Mouse (Mus musculus) liver, embryonic 14.5 days (tissue): ENCODE measurements around the gene Ralgapa2. TPM values are rescaled to one million over a fixed set of nuclear protein-coding genes. Genes with fewer than 3 reads are reported as not detected.

Experiments used
- ATAC-seq: fragments of 200-750 bp; cut with Nextera tagmentation; 2 replicates; pipeline ENCODE4 v1.8.0; 2017; ENCODE audit warnings: moderate number of reproducible peaks, mild to moderate bottlenecking, moderate library complexity; ENCODE audit not compliant: insufficient read depth
- DNase-seq, 3 experiments: peaks; one replicate each; pipeline ENCODE4 v3.0.0-alpha.2; 2012 to 2013; ENCODE audit warnings: low read depth in 3 of 3, low spot score in 3 of 3
- H3K27ac ChIP-seq: fragments of 300-500 bp; sonication (generic); 2 replicates; pipeline ENCODE4 v1.5.1; 2014; ENCODE audit warnings: moderate library complexity, mild to moderate bottlenecking, control low read depth, inconsistent platforms
- H3K27me3 ChIP-seq: fragments of 300-500 bp; sonication (generic); 2 replicates; pipeline ENCODE4 v1.6.1; 2014; ENCODE audit warnings: mild to moderate bottlenecking, low read length, moderate library complexity; ENCODE audit not compliant: control insufficient read depth, insufficient read depth
- H3K36me3 ChIP-seq: fragments of 300-500 bp; sonication (generic); replicated peaks from 2 replicates; pipeline ENCODE4 v1.6.1; 2014; ENCODE audit warnings: low read depth; ENCODE audit not compliant: control insufficient read depth, insufficient read depth
- H3K4me1 ChIP-seq, 2 experiments: fragments of 200-500 bp in 1 of 2; fragments of 300-500 bp in 1 of 2; sonication (generic) in 1 of 2; replicated peaks; 2 replicates each; pipeline ENCODE4 v1.6.1; 2012 to 2014; ENCODE audit warnings: antibody characterized with exemption in 1 of 2, inconsistent platforms in 1 of 2, low read length in 1 of 2; ENCODE audit not compliant: control insufficient read depth in 2 of 2, insufficient read depth in 2 of 2
- H3K4me2 ChIP-seq: fragments of 300-500 bp; sonication (generic); 2 replicates; pipeline ENCODE4 v1.6.1; 2014; ENCODE audit warnings: low read depth, mild to moderate bottlenecking, control low read depth, moderate library complexity
- H3K4me3 ChIP-seq, 2 experiments: fragments of 200-500 bp in 1 of 2; fragments of 300-500 bp in 1 of 2; sonication (generic) in 1 of 2; 2 replicates each; pipeline ENCODE4 v1.5.1; 2012 to 2014; ENCODE audit warnings: low read depth in 2 of 2, low read length in 2 of 2, mild to moderate bottlenecking in 2 of 2, control low read depth in 1 of 2, inconsistent platforms in 1 of 2, moderate library complexity in 1 of 2; ENCODE audit not compliant: insufficient read depth in 1 of 2
- H3K9ac ChIP-seq: fragments of 300-500 bp; sonication (generic); replicated peaks from 2 replicates; pipeline ENCODE4 v1.6.1; 2014; ENCODE audit warnings: mild to moderate bottlenecking, control low read depth, moderate library complexity
- H3K9me3 ChIP-seq: fragments of 300-500 bp; sonication (generic); 2 replicates; pipeline ENCODE4 v1.6.1; 2016; ENCODE audit warnings: low read length, mixed read lengths; ENCODE audit not compliant: control insufficient read depth
- CTCF ChIP-seq: IDR thresholded peaks from 2 replicates; pipeline ENCODE4 v1.5.1; 2016; ENCODE audit warnings: antibody characterized with exemption, low read depth, control low read depth
- EP300 ChIP-seq: IDR thresholded peaks from 2 replicates; pipeline ENCODE4 v1.6.1; 2016; ENCODE audit warnings: antibody characterized with exemption, low read depth
- WGBS: fragments of 180-500 bp; shearing (Covaris S2); extraction: QIAGEN DNeasy Blood & Tissue Kit; methylation state at CpG from one replicate; pipeline ENCODE4 v1.1.7; 2014; ENCODE audit not compliant: insufficient replicate concordance; 5-methylcytosine and 5-hydroxymethylcytosine counted together
- polyA plus RNA-seq, 2 experiments: library from polyadenylated mRNA; depleted of rRNA in 1 of 2; stranded (reverse) in 1 of 2; unstranded in 1 of 2; fragments of >200 nt; fragmentation: Nextera tagmentation in 1 of 2; extraction: Ambion mirVana in 1 of 2; gene quantifications; 2 replicates each; pipeline versions ENCODE4 v1.2.1 to v1.2.3; 2012 to 2014

Ralgapa2 gene
- polyA plus RNA-seq, 2 experiments = 2.1 to 3.6 TPM

DNA sequence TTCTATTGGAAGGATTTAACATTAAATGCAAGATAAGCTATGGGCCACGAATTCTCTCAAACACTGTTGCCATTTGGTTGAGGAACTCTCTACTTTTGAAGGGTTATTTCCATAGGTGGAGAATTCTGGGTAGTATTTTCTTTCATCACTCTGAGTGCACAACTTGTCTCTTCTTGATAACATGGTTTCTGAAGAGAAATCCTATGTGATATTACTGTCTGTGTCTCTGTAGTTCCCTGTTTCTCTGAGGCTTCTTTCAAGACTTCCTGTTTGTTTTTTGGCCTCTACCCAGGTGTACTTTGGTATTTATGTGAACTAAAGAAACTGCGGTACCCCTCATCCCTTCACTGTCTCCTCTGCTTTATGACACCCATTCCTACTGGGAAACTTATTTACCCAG lies 190.1 kb downstream of the Ralgapa2 start:
- Histone ChIP-seq H3K9ac (no peak overlapping the region), H3K27me3 (no peaks in the 10 kb centered on the region), H3K27ac (no peak overlapping the region), H3K9me3 (no peaks in the 10 kb centered on the region), H3K4me2 (no peak overlapping the region), H3K4me1 (no peaks in the 10 kb centered on the region), H3K36me3 (no peaks in the 10 kb centered on the region), H3K4me3 (no peak overlapping the region)
- TF ChIP-seq EP300 (no peak), CTCF (no peak)
- ATAC-seq = no peak
- WGBS = 69% methylated on average over 2 of the region's 2 CpGs
- DNase-seq = no peak

DNA sequence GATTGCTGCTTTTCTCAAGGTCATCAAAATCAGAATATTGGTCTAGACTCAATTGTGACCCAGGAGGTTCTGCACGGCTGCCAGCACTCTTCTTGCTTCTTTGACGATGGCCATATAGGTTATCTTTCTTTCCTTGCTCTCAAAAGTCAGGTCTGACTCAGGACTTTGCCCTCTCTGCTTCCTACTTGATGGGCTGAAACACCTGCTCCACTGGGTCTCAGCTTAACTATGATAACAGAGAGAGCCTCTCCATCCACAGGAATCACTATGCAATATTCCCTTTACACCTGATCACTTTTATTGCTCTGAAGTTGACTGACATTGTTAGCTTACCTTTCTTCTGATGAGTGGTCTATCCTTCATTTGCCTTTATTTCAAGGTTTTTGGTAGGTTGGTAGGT lies 191.5 kb downstream of the Ralgapa2 start:
- Histone ChIP-seq H3K4me3 (no peak overlapping the region), H3K36me3 (no peaks in the 10 kb centered on the region), H3K27ac (no peak overlapping the region), H3K4me2 (no peak overlapping the region), H3K27me3 (no peaks in the 10 kb centered on the region), H3K4me1 (no peaks in the 10 kb centered on the region), H3K9me3 (no peaks in the 10 kb centered on the region), H3K9ac (no peak overlapping the region)
- TF ChIP-seq EP300 (no peak), CTCF (no peak)
- ATAC-seq (no peak), DNase-seq (no peak)
- WGBS = 62% methylated on average over 2 of the region's 2 CpGs

- TF ChIP-seq CTCF (no peak), EP300 (no peak)
- Histone ChIP-seq H3K4me2 (no peak overlapping the region), H3K4me3 (no peak overlapping the region), H3K36me3 (no peaks in the 10 kb centered on the region), H3K4me1 (no peaks in the 10 kb centered on the region), H3K27ac (no peak overlapping the region), H3K9ac (no peak overlapping the region), H3K27me3 (no peaks in the 10 kb centered on the region), H3K9me3 (no peaks in the 10 kb centered on the region)
- no peak for DNase-seq
- 68% methylated on average over 5 of the region's 5 CpGs for whole genome bisulfite sequencing
- no peak for ATAC-seq
These were observed 197.4 kb downstream of the Ralgapa2 start for GRCm38 (mm10) chr2:146314751-146315150.

DNA sequence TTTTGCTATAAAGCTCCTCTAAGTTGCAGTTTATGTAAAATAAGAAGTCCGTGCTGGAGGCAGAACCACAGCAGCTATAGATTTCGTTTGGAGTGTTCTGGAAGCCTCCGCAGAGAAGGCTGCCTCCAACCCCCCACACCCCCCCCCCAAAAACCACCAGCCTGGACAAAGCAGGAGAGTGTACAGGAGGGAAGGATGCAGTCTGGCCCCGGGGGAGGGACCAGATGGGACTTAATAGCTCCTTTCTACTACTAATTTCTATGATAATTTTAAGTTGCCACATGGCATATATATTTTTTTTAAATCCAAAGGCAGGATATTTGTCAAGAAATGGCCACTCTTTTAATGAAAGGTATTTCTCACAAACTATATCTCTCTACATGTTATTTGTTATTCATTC lies 198.3 kb downstream of the Ralgapa2 start:
- Histone ChIP-seq H3K9me3 (no peaks in the 10 kb centered on the region), H3K36me3 (no peaks in the 10 kb centered on the region), H3K27me3 (no peaks in the 10 kb centered on the region), H3K4me1 (no peaks in the 10 kb centered on the region), H3K4me3 (no peak overlapping the region), H3K4me2 (no peak overlapping the region), H3K27ac (no peak overlapping the region), H3K9ac (no peak overlapping the region)
- TF ChIP-seq CTCF (no peak), EP300 (no peak)
- DNase-seq = no peak
- no peak for ATAC-seq
- 69% methylated on average over 4 of the region's 4 CpGs for WGBS

GRCm38 (mm10) chr2:146310760-146311159 lies 201.4 kb downstream of the Ralgapa2 start:
- H3K4me2 ChIP-seq = no peak overlapping the region

More at GRCm38 (mm10) chr2:146310760-146311159, 201.4 kb downstream of the Ralgapa2 start:
- 68% methylated on average over 3 of the region's 3 CpGs for WGBS
- Histone ChIP-seq H3K9ac (no peak overlapping the region), H3K4me3 (no peak overlapping the region), H3K27me3 (no peaks in the 10 kb centered on the region), H3K4me1 (no peaks in the 10 kb centered on the region), H3K27ac (no peak overlapping the region), H3K36me3 (no peaks in the 10 kb centered on the region), H3K9me3 (no peaks in the 10 kb centered on the region)
- DNase-seq = no peak
- TF ChIP-seq CTCF = no peak
- no peak for TF ChIP-seq EP300
- ATAC-seq = no peak
